Mouse (Mus musculus) liver, postnatal 0 days (tissue): ENCODE data around the gene Ash1l.

Source experiments
- CTCF ChIP-seq: sonication (generic); IDR thresholded peaks from 2 replicates; pipeline ENCODE4 v1.5.1; 2016; ENCODE audit warnings: antibody characterized with exemption, low read depth
- EP300 ChIP-seq: IDR thresholded peaks from 2 replicates; pipeline ENCODE4 v1.6.1; 2016; ENCODE audit warnings: antibody characterized with exemption, low read depth, mild to moderate bottlenecking

DNA sequence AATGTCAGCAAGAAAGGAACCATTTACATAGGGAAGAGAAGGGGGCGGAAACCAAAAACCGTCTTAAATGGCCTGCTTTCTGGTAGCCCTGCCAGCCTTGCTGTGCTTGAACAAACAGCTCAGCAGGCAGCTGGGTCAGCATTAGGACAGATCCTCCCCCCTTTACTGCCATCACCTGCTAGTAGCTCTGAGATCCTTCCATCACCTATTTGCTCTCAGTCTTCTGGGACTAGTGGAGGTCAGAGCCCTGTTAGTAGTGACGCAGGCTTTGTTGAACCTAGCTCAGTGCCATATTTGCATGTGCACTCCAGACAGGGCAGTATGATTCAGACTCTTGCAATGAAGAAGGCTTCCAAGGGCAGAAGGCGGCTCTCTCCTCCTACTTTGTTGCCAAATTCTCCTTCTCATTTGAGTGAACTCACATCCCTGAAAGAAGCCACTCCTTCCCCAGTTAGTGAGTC, 33.5 kb downstream of the Ash1l start:
- no peak for TF ChIP-seq EP300
- TF ChIP-seq CTCF, result no peak
